Mouse (Mus musculus): Measurements from ENCODE around the gene Fbxo6.

Gene Fbxo6

GRCm38 (mm10) chr4:148130133-148130532 is 21.8 kb downstream of the Fbxo6 start, which contains the start of gene Mad2l2:
Gene Mad2l2 (plus strand): TSS chr4:148130384.
- in situ Hi-C loops (cut with MboI, MseI), result no loop called here

DNA sequence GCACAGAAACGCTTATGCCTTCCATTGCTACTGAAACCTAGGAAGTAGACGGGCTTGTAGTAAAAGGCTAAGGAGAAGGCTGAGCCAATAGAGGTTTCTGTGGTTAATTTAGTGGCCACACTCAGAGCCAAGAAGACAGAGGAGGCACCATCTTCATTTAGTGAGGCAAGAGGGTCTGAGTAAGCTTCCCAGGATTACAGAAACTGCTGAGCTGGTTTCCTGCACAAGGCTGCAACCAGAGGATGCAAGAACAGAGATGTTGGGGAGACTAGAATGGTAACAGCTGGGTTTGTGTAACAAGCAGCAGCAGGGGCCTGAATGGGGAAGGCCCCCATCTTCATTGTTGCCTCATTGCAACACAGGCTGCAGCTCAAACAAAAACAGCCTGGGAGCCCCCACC is 23.3 kb downstream of the Fbxo6 start:
- in situ Hi-C loops (cut with MboI, MseI), result no loop called here

DNA sequence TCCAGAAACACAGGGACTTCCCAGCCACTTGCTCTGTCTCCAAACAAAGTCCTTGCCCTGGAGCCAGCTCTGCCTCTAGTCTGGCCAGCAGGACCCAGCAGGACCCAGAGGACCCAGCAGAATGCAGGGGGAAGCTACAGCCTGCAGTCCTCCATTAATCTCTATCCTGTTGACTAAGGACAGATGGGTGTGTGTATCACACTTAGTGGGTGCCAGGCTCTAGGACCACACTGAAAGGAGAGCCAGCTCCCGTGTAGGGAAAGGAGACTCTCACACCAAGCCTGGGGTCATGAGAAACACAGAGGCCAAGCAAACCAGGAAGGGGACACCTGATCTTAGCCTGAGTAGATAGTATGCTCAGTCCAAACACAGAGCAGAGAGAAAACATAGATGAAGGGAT is 23.7 kb downstream of the Fbxo6 start:
- in situ Hi-C loops (cut with MboI, MseI), result no loop called here

- in situ Hi-C loops (cut with MboI, MseI), result no loop called here
Observed at GRCm38 (mm10) chr4:148122694-148123066, 29.3 kb downstream of the Fbxo6 start.

DNA sequence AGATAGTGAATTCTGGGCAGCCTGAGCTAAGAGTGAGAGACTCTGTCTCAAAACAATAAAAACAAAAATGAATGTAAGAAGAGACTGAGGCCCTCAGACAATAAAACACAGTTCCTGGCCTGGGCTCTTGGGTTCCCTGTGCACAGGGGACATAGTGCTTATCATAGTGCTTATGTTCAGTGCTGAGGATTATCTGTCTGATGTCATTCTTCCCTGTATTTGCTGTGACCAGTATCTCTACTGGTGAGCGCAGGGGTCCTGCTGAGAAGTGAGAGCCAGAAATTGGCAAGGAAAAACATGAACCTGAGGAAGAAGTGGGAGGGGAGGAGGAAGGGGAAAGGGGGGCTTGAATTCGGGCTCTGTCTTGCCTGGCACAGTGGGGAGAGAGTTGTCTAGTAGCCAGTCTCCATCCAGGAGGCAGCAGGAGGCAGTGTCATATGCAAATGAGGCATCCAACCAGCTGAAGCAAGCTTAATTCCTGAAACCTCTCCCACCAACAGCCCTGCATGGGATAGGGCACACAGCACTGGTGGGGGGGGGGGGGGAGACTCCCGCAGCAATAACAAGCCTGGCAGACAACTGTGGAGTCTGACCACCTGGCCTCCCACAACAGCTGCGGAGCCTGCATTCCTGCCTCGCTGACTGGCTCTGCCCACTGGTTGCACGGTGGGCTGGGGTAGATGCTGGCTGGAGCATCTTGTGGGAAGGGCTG is 29.8 kb downstream of the Fbxo6 start:
- in situ Hi-C loops (cut with MboI, MseI), result no loop called here

GRCm38 (mm10) chr4:148121362-148121761 is 30.6 kb downstream of the Fbxo6 start:
- in situ Hi-C loops (cut with MboI, MseI), result no loop called here

DNA sequence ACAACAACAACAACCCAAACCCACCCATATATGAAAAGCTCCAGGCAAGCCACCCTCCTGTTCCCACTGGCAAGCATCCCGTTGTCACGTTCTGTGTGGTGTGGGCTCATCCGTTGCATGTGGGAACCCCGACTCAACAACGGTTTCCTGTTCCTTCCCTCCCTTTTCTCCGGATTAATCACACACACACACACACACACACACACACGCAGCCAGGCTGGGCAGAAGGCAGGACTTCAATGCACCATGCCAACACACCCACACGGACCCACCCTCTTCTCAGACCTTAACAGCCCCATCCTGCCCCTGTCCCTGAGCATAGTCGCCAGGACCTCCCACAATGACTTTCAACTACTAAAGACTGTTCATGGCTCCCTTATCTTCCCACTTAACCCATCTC is 31.4 kb downstream of the Fbxo6 start:
- in situ Hi-C loops (cut with MboI, MseI), result no loop called here

GRCm38 (mm10) chr4:148119578-148119977 is 32.4 kb downstream of the Fbxo6 start:
- in situ Hi-C loops (cut with MboI, MseI), result loop anchor here in 1 of 2 experiments (5.0 to 10.0 kb wide), 2 partner anchors 45 to 133 kb away; partner anchors contain the start of genes Fbxo2 and Fbxo44

DNA sequence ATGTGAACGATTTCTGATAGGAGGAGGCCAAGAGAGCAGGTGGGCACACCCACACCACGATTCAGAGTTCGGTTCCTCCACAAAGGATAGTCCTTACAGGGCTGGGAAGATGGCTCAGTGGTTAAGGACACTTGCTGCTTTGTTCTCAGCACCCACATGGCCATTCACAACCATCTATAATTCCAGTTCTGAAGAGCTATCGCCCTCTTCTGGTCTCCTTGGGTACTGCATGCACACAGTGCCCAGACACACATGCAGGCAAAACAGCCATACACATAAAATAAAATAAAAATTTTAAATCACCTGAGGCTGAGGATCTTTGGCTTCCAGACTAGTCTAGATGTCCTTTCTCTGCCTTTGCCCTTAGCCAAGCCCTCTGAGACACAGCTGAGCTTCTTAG is 34.5 kb downstream of the Fbxo6 start:
- in situ Hi-C loops (cut with MboI, MseI), result loop anchor here in 1 of 2 experiments (5.0 to 10.0 kb wide), 2 partner anchors 47 to 135 kb away; partner anchors contain the start of genes Fbxo2 and Fbxo44

- in situ Hi-C loops (cut with MboI, MseI), result loop anchor here in 1 of 2 experiments (5.0 to 10.0 kb wide), 2 partner anchors 48 to 136 kb away; partner anchors contain the start of genes Fbxo2 and Fbxo44
Observed at GRCm38 (mm10) chr4:148116657-148117056, 35.3 kb downstream of the Fbxo6 start.

DNA sequence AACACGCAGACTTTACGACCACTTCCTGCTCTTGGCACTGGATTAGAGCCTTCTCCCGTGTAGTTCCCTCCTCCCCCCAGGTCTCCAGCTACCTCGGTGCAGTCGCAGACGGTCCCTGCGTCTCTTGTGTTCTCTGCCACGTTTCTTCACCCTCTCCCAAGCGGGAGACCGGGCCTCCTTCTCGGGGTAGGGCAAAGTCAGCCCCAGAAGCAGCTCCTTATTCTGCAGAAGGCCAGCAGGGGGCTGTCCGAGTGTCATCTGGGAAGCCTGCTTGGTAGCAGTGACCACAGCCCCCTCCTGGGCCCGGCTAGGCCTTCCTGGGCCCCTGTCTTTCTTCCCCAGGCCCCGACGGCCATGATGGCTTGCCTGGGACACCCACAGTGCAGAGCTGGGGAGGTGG is 36.5 kb downstream of the Fbxo6 start:
- in situ Hi-C loops (cut with MboI, MseI), result loop anchor here in 1 of 2 experiments (5.0 to 10.0 kb wide), 2 partner anchors 49 to 137 kb away; partner anchors contain the start of genes Fbxo2 and Fbxo44

DNA sequence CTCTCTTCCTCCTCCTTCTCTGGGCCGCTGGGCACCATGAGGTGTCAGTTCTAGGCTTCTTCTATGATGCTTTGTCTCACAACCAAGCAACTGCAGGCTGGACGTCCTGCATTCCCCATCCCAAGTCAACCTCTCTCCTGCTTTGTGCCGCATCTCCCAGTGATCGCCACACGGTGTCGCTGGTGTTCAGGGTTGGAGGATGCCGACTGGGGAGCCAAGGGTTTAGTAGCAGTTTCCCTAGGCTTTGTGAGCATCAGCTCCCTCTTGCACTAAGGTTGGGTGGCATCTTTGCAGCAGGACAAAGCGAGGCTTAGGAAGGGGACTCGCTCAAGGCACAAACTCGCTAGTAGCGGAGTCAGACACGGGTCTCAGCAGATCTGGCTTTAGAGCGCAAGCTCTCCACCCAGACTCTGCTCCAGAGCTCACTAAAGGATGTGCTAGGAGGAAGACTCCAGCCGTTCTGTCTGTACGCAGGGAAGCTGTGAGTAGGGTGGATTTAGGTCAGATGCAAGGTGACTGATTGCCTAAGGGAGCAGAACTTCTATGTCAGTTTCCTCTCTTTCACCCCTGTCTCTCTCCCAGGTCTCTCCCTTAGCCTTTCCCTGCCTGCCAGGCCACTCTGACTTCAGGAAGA is 37.1 kb downstream of the Fbxo6 start:
- in situ Hi-C loops (cut with MboI, MseI), result loop anchor here (5.0 to 10.0 kb wide), 3 partner anchors 50 to 137 kb away; partner anchors contain the start of genes Fbxo2 (in 1 of the 2) and Fbxo44 (in 1 of the 2)

- in situ Hi-C loops (cut with MboI, MseI), result loop anchor here (5.0 to 10.0 kb wide), 2 partner anchors 52 to 55 kb away; partner anchors contain the start of genes Fbxo2 (in 1 of the 2) and Fbxo44 (in 1 of the 2)
Observed at GRCm38 (mm10) chr4:148112519-148112918, 39.4 kb downstream of the Fbxo6 start.

DNA sequence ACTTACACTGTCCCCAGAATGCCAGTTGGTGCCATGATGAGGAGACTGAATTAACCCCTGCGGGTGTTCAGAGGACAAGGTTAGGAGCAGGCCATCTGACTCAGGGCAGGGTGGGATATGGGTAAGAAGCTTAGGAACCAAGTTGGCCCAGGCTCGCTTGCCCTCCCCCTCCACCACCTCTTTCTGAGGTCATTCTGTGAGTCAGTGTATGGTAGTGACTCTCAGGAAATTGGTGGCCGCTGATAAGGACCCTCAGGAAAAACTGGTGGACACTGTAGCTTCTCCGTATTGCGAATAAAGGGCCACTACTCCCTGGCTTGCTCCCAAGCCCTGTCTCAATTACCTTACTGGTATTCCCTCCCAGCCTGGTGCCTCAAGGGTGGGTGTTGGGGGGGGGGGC is 42.7 kb downstream of the Fbxo6 start:
- in situ Hi-C loops (cut with MboI, MseI), result no loop called here

GRCm38 (mm10) chr4:148108565-148109100 is 43.3 kb downstream of the Fbxo6 start:
- in situ Hi-C loops (cut with MboI, MseI), result no loop called here

GRCm38 (mm10) chr4:148107621-148108291 is 44.2 kb downstream of the Fbxo6 start:
- in situ Hi-C loops (cut with MboI, MseI), result no loop called here

- in situ Hi-C loops (cut with MboI, MseI), result no loop called here
Observed at GRCm38 (mm10) chr4:148104146-148104545, 47.8 kb downstream of the Fbxo6 start.

DNA sequence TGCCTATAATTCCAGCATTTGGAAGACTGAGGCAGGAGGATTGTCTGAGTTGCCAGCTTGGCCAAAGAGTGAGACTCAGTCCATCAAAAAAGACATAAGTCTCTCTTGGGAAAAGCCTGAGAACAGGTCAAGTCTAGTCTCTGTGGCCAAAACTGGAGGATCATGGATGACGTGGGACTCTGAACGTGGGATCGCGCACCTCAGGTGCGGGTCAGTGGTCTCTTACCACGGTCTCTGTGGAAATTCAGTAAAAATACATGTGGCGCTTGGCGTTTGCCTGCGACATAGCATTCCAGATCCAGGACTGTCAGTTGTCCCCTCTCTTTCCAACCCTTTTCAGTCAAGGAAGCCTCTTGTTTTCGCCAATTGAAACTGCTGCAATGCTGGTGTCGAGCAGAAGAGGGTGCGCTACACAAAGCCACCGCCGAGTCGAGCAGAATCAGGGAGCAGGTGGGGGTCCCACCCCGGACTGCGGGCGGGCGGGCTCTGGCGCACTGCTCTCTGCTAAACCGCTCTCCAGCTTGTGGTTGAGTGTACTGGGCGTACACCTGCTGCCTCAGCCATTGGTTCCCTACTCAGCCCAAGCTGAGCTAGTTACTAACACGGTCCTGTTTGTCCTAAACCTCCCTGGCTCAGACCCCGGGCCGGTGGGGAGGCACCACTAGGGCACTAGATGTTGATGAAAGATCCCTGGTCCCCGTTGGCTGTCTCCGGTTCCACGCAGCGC is 50.0 kb downstream of the Fbxo6 start:
- in situ Hi-C loops (cut with MboI, MseI), result no loop called here

GRCm38 (mm10) chr4:148098666-148099065 is 53.3 kb downstream of the Fbxo6 start:
- in situ Hi-C loops (cut with MboI, MseI), result no loop called here

- in situ Hi-C loops (cut with MboI, MseI), result no loop called here
Observed at GRCm38 (mm10) chr4:148097936-148098335, 54.0 kb downstream of the Fbxo6 start.
